Mouse (Mus musculus) frontal cortex, postnatal 14 days (tissue): ENCODE results near the gene Tspan11.

Experiments used
- DNase-seq, 2 experiments: peaks; one replicate each; pipeline ENCODE4 v3.0.0; 2022; ENCODE audit warnings: low spot score in 2 of 2

Gene Tspan11

GRCm38 (mm10) chr6:127989624-127990212 lies 102.3 kb downstream of the Tspan11 start:
- DNase-seq: peak; percentile 67

- DNase-seq: no peak
Measured at GRCm38 (mm10) chr6:127991509-127992176, 104.3 kb downstream of the Tspan11 start.

- no peak for DNase-seq
Measured at GRCm38 (mm10) chr6:127992993-127993392, 105.6 kb downstream of the Tspan11 start.

- no peak for DNase-seq
Measured at GRCm38 (mm10) chr6:127996928-127997327, 109.5 kb downstream of the Tspan11 start.

- DNase-seq: no peak
Measured at GRCm38 (mm10) chr6:127999118-127999517, 111.7 kb downstream of the Tspan11 start.

- peak in 1 of 2 experiments; percentile 37 for DNase-seq
Measured at GRCm38 (mm10) chr6:128000777-128001176, 113.4 kb downstream of the Tspan11 start.

DNA sequence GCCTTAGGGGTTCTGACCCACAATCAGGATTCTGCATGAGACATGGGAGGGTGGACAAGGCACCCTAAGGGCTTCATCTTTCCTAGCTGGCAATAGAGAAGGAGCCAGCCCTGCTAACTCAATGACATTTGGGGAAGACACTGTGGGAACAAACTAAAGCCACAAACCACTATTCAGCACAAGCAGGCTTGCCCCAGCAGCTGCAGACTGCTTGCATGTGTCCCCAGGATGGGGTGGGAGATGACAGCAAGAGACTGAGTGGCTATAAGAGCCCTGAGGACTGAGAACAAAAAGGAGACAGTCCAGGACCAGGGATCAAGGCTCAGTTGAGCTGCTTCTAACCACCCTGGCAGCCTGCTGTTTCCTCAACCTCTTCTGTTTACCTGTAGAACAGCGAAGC lies 114.2 kb downstream of the Tspan11 start:
- DNase-seq: no peak

DNA sequence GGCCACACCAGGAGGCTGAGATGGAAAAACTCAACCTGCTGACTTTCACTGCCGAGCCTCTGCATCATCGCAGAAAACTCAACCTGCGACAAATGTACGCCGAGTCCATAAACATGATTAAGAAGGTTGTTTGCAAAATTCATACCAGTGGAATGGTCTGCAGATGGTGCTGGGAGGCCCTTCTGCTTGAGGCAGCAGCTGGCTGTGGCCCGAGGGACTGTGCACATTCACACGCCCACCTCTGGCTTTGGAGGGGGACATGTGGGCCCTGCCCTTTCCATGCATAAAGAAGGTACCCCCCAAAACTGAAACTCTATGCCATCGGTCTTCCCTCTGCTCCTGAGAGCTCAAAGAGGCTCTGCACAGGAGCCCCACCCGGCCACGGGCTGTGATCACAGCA lies 114.7 kb downstream of the Tspan11 start:
- DNase-seq: no peak

DNA sequence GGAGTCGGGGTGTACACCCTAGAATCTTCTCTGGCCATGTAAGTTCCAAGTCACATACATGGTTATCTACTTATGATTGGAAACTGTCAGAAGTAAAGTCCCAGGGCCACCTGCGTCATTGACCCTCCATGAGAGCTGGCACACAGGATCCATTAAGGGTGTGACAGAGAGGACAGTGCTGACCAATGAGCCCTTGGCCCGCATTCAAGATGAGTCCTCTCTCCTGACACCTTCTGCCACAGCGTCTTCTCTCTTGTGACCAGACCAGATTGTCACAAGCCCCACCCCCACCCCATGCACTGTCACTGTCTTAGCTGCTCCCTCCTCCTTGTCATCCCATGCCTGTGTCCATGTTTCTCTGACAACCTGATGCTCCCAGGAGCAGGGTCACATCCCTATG lies 115.3 kb downstream of the Tspan11 start:
- no peak for DNase-seq

GRCm38 (mm10) chr6:128003542-128003941 lies 116.2 kb downstream of the Tspan11 start:
- DNase-seq: no peak
